Comparison of ENCODE assay signal across 20 mouse cellular contexts in the genomic region with DNA sequence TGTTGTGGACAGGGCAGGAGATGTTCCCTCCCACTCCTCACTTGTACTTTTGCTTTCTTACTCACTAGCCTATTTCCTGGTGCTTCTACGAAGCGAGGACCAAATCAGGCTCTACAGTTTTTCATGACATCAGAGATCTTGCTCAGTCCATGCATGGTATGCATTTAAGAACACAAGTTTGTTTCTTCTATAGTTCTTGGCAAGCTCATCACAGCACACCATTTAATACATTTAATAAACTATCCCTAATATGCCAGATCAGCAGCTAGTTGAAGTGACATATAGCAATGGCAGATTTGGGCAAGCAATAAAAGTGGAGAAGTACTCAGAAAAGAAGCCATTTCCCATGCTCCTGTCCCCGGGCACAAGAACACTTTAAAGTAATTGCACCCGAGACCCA.
"Had no signal": no experiment of that assay in that cellular context is flagged by ENCODE, and none has a peak within 500 bp of the region (broad histone marks: within the 10 kb centered on the region; RNA-seq: fewer than 3 reads in every experiment).

No protein-coding gene starts in this region.

- ATAC-seq: liver, postnatal 0 days; midbrain, embryonic 13.5 days; midbrain, embryonic 15.5 days had no signal

- DNase-seq: liver; liver, embryonic 13.5 days; liver, postnatal 0 days; lung, postnatal 36 days; retina, postnatal 1 day; right cerebral cortex, adult 18-20 months; right cerebral cortex, postnatal 25 days; right cerebral cortex, postnatal 4 days; spleen, adult 18-20 months; thymus, adult 18-20 months; thymus, postnatal 14 days; thymus, postnatal 36 days had no signal

- H3K27me3 ChIP-seq: liver, embryonic 13.5 days; liver, embryonic 15.5 days; midbrain, embryonic 13.5 days; midbrain, embryonic 15.5 days; neural tube, embryonic 13.5 days; neural tube, embryonic 15.5 days had no signal

- H3K4me3 ChIP-seq: liver, embryonic 13.5 days; liver, embryonic 15.5 days; midbrain, embryonic 13.5 days; midbrain, embryonic 15.5 days; neural tube, embryonic 13.5 days; neural tube, embryonic 15.5 days had no signal

- H3K9me3 ChIP-seq: liver, embryonic 13.5 days; liver, embryonic 15.5 days; midbrain, embryonic 13.5 days; midbrain, embryonic 15.5 days; neural tube, embryonic 15.5 days had no signal

- H3K36me3 ChIP-seq: liver, embryonic 13.5 days; liver, embryonic 15.5 days; midbrain, embryonic 13.5 days; midbrain, embryonic 15.5 days; neural tube, embryonic 13.5 days; neural tube, embryonic 15.5 days had no signal

- H3K4me1 ChIP-seq: liver, embryonic 13.5 days; liver, embryonic 15.5 days; midbrain, embryonic 13.5 days; midbrain, embryonic 15.5 days; neural tube, embryonic 13.5 days; neural tube, embryonic 15.5 days had no signal

- H3K27ac ChIP-seq: liver, embryonic 13.5 days; liver, embryonic 15.5 days; macrophage; midbrain, embryonic 13.5 days; midbrain, embryonic 15.5 days; neural tube, embryonic 13.5 days; neural tube, embryonic 15.5 days had no signal

- H3K4me2 ChIP-seq: liver, embryonic 11.5 days; liver, embryonic 13.5 days; liver, embryonic 15.5 days; midbrain, embryonic 11.5 days; midbrain, embryonic 13.5 days; midbrain, embryonic 15.5 days; neural tube, embryonic 13.5 days; neural tube, embryonic 15.5 days had no signal

- H3K9ac ChIP-seq: liver, embryonic 13.5 days; liver, embryonic 15.5 days; liver, postnatal 0 days; midbrain, embryonic 13.5 days; midbrain, embryonic 15.5 days; neural tube, embryonic 13.5 days; neural tube, embryonic 15.5 days had no signal
